ENCODE assay signal across 25 mouse cellular contexts in genomic region chr7:130323766-130324165, GRCm38 (mm10).
A peak's percentile ranks its signal among the peaks of the same experiment; 100 is the strongest.
DNase-seq lines count a peak whose midpoint lies in the region; ATAC-seq and TF ChIP-seq lines count a peak whose summit lies in the region.
"Had no signal": no experiment of that assay in that cellular context is flagged by ENCODE, and none has a peak within 500 bp of the region (broad histone marks: within the 10 kb centered on the region; RNA-seq: fewer than 3 reads in every experiment).

No protein-coding gene starts in this region.

- no peaks in the 10 kb centered on the region for H3K79me3 ChIP-seq in C2C12 (ENCODE audit: low read depth)

- H3K4me2 ChIP-seq in stomach, postnatal 0 days (replicated peaks; ENCODE audit: low read depth): no peak overlapping the region
- no peak overlapping the region for H3K4me2 ChIP-seq in midbrain, embryonic 16.5 days (ENCODE audit: low read length)
- H3K4me2 ChIP-seq: embryonic facial prominence, embryonic 12.5 days; embryonic facial prominence, embryonic 15.5 days; forebrain, embryonic 12.5 days had no signal

- H3K79me2 ChIP-seq in C2C12 (ENCODE audit: control insufficient read depth, insufficient read depth): no peaks in the 10 kb centered on the region

- H3K36me3 ChIP-seq in C2C12 (ENCODE audit: control insufficient read depth, insufficient read depth): no peaks in the 10 kb centered on the region
- H3K36me3 ChIP-seq in stomach, postnatal 0 days (ENCODE audit: control insufficient read depth, insufficient read depth, low read length): no peaks in the 10 kb centered on the region
- no peaks in the 10 kb centered on the region for H3K36me3 ChIP-seq in midbrain, embryonic 16.5 days (ENCODE audit: control insufficient read depth, insufficient read depth, low read length)
- H3K36me3 ChIP-seq: embryonic facial prominence, embryonic 12.5 days; embryonic facial prominence, embryonic 15.5 days; forebrain, embryonic 10.5 days; forebrain, embryonic 12.5 days; G1E had no signal

- ATAC-seq in stomach, postnatal 0 days (ENCODE audit: low FRiP score, low TSS enrichment): no peak
- ATAC-seq in midbrain, embryonic 16.5 days: no peak
- ATAC-seq: forebrain, embryonic 14.5 days; forebrain, embryonic 16.5 days had no signal

- TF ChIP-seq EP300 in stomach, postnatal 0 days (optimal IDR thresholded peaks at IDR 0.05): no peak

- H3K4me3 ChIP-seq in C2C12 (ENCODE audit: insufficient read depth, poor library complexity, severe bottlenecking): no peak overlapping the region
- H3K4me3 ChIP-seq in stomach, postnatal 0 days (ENCODE audit: low read depth, low read length): no peak overlapping the region
- H3K4me3 ChIP-seq in midbrain, embryonic 16.5 days (ENCODE audit: low read depth, low read length): no peak overlapping the region
- H3K4me3 ChIP-seq: embryonic facial prominence, embryonic 12.5 days; embryonic facial prominence, embryonic 15.5 days; erythroblast, embryonic 14.5 days; forebrain, embryonic 10.5 days; forebrain, embryonic 12.5 days had no signal

- DNase-seq in heart, adult 11 months: peak; percentile 42
- no peak for DNase-seq in heart, postnatal 10 days
- no peak for DNase-seq in stomach, postnatal 0 days (ENCODE audit: low spot score)
- DNase-seq in right cerebral cortex, adult 18-20 months: no peak
- DNase-seq: adrenal gland, adult 2 months; adrenal gland, postnatal 10 days; adrenal gland, postnatal 25 days; B cell, adult 2 months; cerebellum, adult 11 months; cerebellum, adult 18-20 months; cerebellum, adult 8-10 months; cerebellum, adult 9-11 months; cerebellum, postnatal 14 days; cerebellum, postnatal 36 days; embryo, embryonic 11 days had no signal

- intact Hi-C loops in heart, postnatal 10 days (cut with DNase I): no loop called here

- 0 out of 2 replicates have a peak overlapping the region, but pooled peaks have one; percentile 18 for H3K27ac ChIP-seq in stomach, postnatal 0 days (replicated peaks)
- H3K27ac ChIP-seq in midbrain, embryonic 16.5 days (ENCODE audit: low read length): no peak overlapping the region
- H3K27ac ChIP-seq: embryonic facial prominence, embryonic 12.5 days; embryonic facial prominence, embryonic 15.5 days; forebrain, embryonic 10.5 days; forebrain, embryonic 12.5 days had no signal

- H3K27me3 ChIP-seq in C2C12 (ENCODE audit: control insufficient read depth, insufficient read depth, insufficient read length): peaks cover 29% of the 10 kb centered on the region
- no peaks in the 10 kb centered on the region for H3K27me3 ChIP-seq in stomach, postnatal 0 days (ENCODE audit: control insufficient read depth, insufficient read depth, low read length)
- 0 out of 2 replicates have a peak, but pooled peaks cover 3% of the 10 kb centered on the region for H3K27me3 ChIP-seq in midbrain, embryonic 16.5 days (ENCODE audit: control insufficient read depth, insufficient read depth, low read depth, low read length)
- H3K27me3 ChIP-seq: embryonic facial prominence, embryonic 12.5 days; embryonic facial prominence, embryonic 15.5 days had no signal

- H3ac ChIP-seq in C2C12 (ENCODE audit: control insufficient read depth, insufficient read length, low read depth): no peak overlapping the region

- H3K9ac ChIP-seq in stomach, postnatal 0 days (ENCODE audit: low read length): no peak overlapping the region
- no peak overlapping the region for H3K9ac ChIP-seq in midbrain, embryonic 16.5 days (ENCODE audit: low read depth, low read length)
- H3K9ac ChIP-seq: embryonic facial prominence, embryonic 12.5 days; embryonic facial prominence, embryonic 15.5 days; forebrain, embryonic 12.5 days had no signal

- H3K9me3 ChIP-seq in stomach, postnatal 0 days (ENCODE audit: control insufficient read depth, low read length): no peaks in the 10 kb centered on the region
- no peaks in the 10 kb centered on the region for H3K9me3 ChIP-seq in midbrain, embryonic 16.5 days (replicated peaks; ENCODE audit: control insufficient read depth, low read length, poor library complexity, severe bottlenecking)
- H3K9me3 ChIP-seq: embryonic facial prominence, embryonic 12.5 days; embryonic facial prominence, embryonic 15.5 days; forebrain, embryonic 10.5 days; forebrain, embryonic 12.5 days had no signal

- H3K4me1 ChIP-seq in stomach, postnatal 0 days (replicated peaks; ENCODE audit: control insufficient read depth, insufficient read depth): no peaks in the 10 kb centered on the region
- peaks cover 20% of the 10 kb centered on the region for H3K4me1 ChIP-seq in midbrain, embryonic 16.5 days (ENCODE audit: control insufficient read depth, insufficient read depth, low read length)

- WGBS in stomach, postnatal 0 days: 81% methylated on average over 4 of the region's 4 CpGs
- 92% methylated on average over 4 of the region's 4 CpGs for WGBS in midbrain, embryonic 16.5 days

- TF ChIP-seq CTCF in C2C12 (IDR thresholded peaks at IDR 0.05; ENCODE audit: control insufficient read depth, insufficient read depth, insufficient read length): no peak
- TF ChIP-seq CTCF in stomach, postnatal 0 days (IDR thresholded peaks at IDR 0.05; ENCODE audit: low read depth): no peak

TF ChIP-seq in C2C12, 6 proteins besides CTCF, POLR2A, EP300 and RAD21:
- peak; percentile 7 for TF ChIP-seq USF1 (IDR thresholded peaks at IDR 0.05; ENCODE audit: low read depth)
- no peak for TF ChIP-seq FOSL1 (IDR thresholded peaks at IDR 0.05; ENCODE audit: insufficient read depth, low read length, poor library complexity, severe bottlenecking)
TF ChIP-seq in C2C12: peak in this region for 1.
